Mouse (Mus musculus) adrenal gland, adult (tissue): Measurements from ENCODE around the gene Tecpr1.

ENCODE experiments used
- DNase-seq, 2 experiments: peaks; one replicate each; pipeline ENCODE4 v3.0.0; 2022 to 2023; ENCODE audit warnings: low spot score in 1 of 2; ENCODE audit not compliant: inconsistent age in 2 of 2

Gene Tecpr1

GRCm38 (mm10) chr5:144223503-144223862 is at the start of gene Tecpr1:
TSS of gene Tecpr1 (minus strand) at chr5:144223615.
- DNase-seq = peak; percentile 97 to 98

GRCm38 (mm10) chr5:144271772-144272171 is 48.4 kb upstream of the Tecpr1 start:
- no peak for DNase-seq

- DNase-seq = no peak
Observed at GRCm38 (mm10) chr5:144271118-144271517, 47.7 kb upstream of the Tecpr1 start.

GRCm38 (mm10) chr5:144270420-144270819 is 47.0 kb upstream of the Tecpr1 start:
- no peak for DNase-seq

GRCm38 (mm10) chr5:144269926-144270325 is 46.5 kb upstream of the Tecpr1 start:
- no peak for DNase-seq

- DNase-seq = peak; percentile 66 to 87
Observed at GRCm38 (mm10) chr5:144267535-144268241, 44.3 kb upstream of the Tecpr1 start.

GRCm38 (mm10) chr5:144263496-144263895 is 40.1 kb upstream of the Tecpr1 start:
- no peak for DNase-seq

- DNase-seq = no peak
Observed at GRCm38 (mm10) chr5:144263082-144263481, 39.7 kb upstream of the Tecpr1 start.

- no peak for DNase-seq
Observed at GRCm38 (mm10) chr5:144261829-144262228, 38.4 kb upstream of the Tecpr1 start.

GRCm38 (mm10) chr5:144261309-144261708 is 37.9 kb upstream of the Tecpr1 start:
- DNase-seq = peak in 1 of 2 experiments; percentile 54

- no peak for DNase-seq
Observed at GRCm38 (mm10) chr5:144260464-144260863, 37.0 kb upstream of the Tecpr1 start.

- DNase-seq = no peak
Observed at GRCm38 (mm10) chr5:144259228-144259627, 35.8 kb upstream of the Tecpr1 start.

- DNase-seq = peak; percentile 25 to 49
Observed at GRCm38 (mm10) chr5:144258687-144259086, 35.3 kb upstream of the Tecpr1 start.

- peak; percentile 62 to 84 for DNase-seq
Observed at GRCm38 (mm10) chr5:144258131-144258611, 34.8 kb upstream of the Tecpr1 start.

- DNase-seq = peak; percentile 59 to 80
Observed at GRCm38 (mm10) chr5:144257451-144258110, 34.2 kb upstream of the Tecpr1 start.

GRCm38 (mm10) chr5:144256888-144257287 is 33.5 kb upstream of the Tecpr1 start:
- peak; percentile 24 to 56 for DNase-seq

- DNase-seq = no peak
Observed at GRCm38 (mm10) chr5:144256541-144256870, 33.1 kb upstream of the Tecpr1 start.

- peak; percentile 69 to 86 for DNase-seq
Observed at GRCm38 (mm10) chr5:144255632-144256540, 32.5 kb upstream of the Tecpr1 start.

GRCm38 (mm10) chr5:144254811-144255631 is 31.6 kb upstream of the Tecpr1 start:
- peak; percentile 91 to 96 for DNase-seq

- peak; percentile 90 to 93 for DNase-seq
Observed at GRCm38 (mm10) chr5:144254122-144254810, 30.9 kb upstream of the Tecpr1 start.
